Mouse (Mus musculus): ENCODE results near the gene Fam161a. TPM values are rescaled to one million over a fixed set of nuclear protein-coding genes. Genes with fewer than 3 reads are reported as not detected.
"Not testable (repeated sequence)": the region's sequence is repeated elsewhere in the genome, so short reads cannot be mapped to it uniquely, and the experiment has no call there.

Gene Fam161a
- polyA plus RNA-seq, 1 experiment from 2014 or later, result 5.8 TPM

GRCm38 (mm10) chr11:23020841-23021240 is 13.5 kb downstream of the Fam161a start:
- 94% methylated on average over 14 of the region's 14 CpGs for WGBS
- H3K27me3 ChIP-seq, result no peaks in the 10 kb centered on the region
- H3K4me3 ChIP-seq, result no peak overlapping the region
- no peaks in the 10 kb centered on the region for H3K36me3 ChIP-seq
- no peak overlapping the region for H3K9ac ChIP-seq
- no peak overlapping the region for H3K27ac ChIP-seq (replicated peaks)
- H3K9me3 ChIP-seq, result no peaks in the 10 kb centered on the region
- H3K4me1 ChIP-seq (replicated peaks), result no peaks in the 10 kb centered on the region
- no peak overlapping the region for H3K4me2 ChIP-seq
- no peak for ATAC-seq (ENCODE audit: low FRiP score, low read depth)

- H3K27me3 ChIP-seq, result no peaks in the 10 kb centered on the region
- H3K27ac ChIP-seq (replicated peaks), result no peak overlapping the region
- no peak overlapping the region for H3K9ac ChIP-seq
- no peak overlapping the region for H3K4me2 ChIP-seq
- WGBS, result 95% methylated on average over 2 of the region's 2 CpGs
- H3K4me3 ChIP-seq, result no peak overlapping the region
- no peaks in the 10 kb centered on the region for H3K36me3 ChIP-seq
- ATAC-seq (ENCODE audit: low FRiP score, low read depth), result no peak
- H3K9me3 ChIP-seq, result no peaks in the 10 kb centered on the region
- no peaks in the 10 kb centered on the region for H3K4me1 ChIP-seq (replicated peaks)
Measured at GRCm38 (mm10) chr11:23023155-23023554, 15.8 kb downstream of the Fam161a start.

GRCm38 (mm10) chr11:23024169-23024568 is 16.8 kb downstream of the Fam161a start:
- Histone ChIP-seq H3K4me1 (replicated peaks) (no peaks in the 10 kb centered on the region), H3K27me3 (no peaks in the 10 kb centered on the region), H3K27ac (replicated peaks) (no peak overlapping the region), H3K9ac (no peak overlapping the region), H3K4me2 (no peak overlapping the region), H3K9me3 (no peaks in the 10 kb centered on the region), H3K4me3 (no peak overlapping the region), H3K36me3 (no peaks in the 10 kb centered on the region)
- no peak for ATAC-seq (ENCODE audit: low FRiP score, low read depth)
- 84% methylated on average over 3 of the region's 3 CpGs for WGBS

- 69% methylated on average over 3 of the region's 3 CpGs for WGBS
- ATAC-seq (ENCODE audit: low FRiP score, low read depth), result no peak
Measured at GRCm38 (mm10) chr11:23028957-23029356, 21.6 kb downstream of the Fam161a start.

GRCm38 (mm10) chr11:23029399-23029798 is 22.1 kb downstream of the Fam161a start:
- H3K9me3 ChIP-seq, result no peaks in the 10 kb centered on the region
- H3K27me3 ChIP-seq, result no peaks in the 10 kb centered on the region
- no peak overlapping the region for H3K27ac ChIP-seq (replicated peaks)
- 85% methylated on average over 6 of the region's 6 CpGs for WGBS
- no peak for ATAC-seq (ENCODE audit: low FRiP score, low read depth)
- no peaks in the 10 kb centered on the region for H3K4me1 ChIP-seq (replicated peaks)
- H3K9ac ChIP-seq, result no peak overlapping the region
- H3K36me3 ChIP-seq, result no peaks in the 10 kb centered on the region
- no peak overlapping the region for H3K4me2 ChIP-seq
- H3K4me3 ChIP-seq, result no peak overlapping the region

More at GRCm38 (mm10) chr11:23028957-23029356, 21.6 kb downstream of the Fam161a start:
- H3K27ac ChIP-seq (replicated peaks), result no peak overlapping the region
- no peaks in the 10 kb centered on the region for H3K4me1 ChIP-seq (replicated peaks)
- H3K36me3 ChIP-seq, result no peaks in the 10 kb centered on the region
- no peak overlapping the region for H3K4me3 ChIP-seq
- H3K9me3 ChIP-seq, result no peaks in the 10 kb centered on the region
- H3K4me2 ChIP-seq, result no peak overlapping the region
- no peak overlapping the region for H3K9ac ChIP-seq
- H3K27me3 ChIP-seq, result no peaks in the 10 kb centered on the region

GRCm38 (mm10) chr11:23047252-23047651 is 39.9 kb downstream of the Fam161a start:
- Histone ChIP-seq H3K4me2 (no peak overlapping the region), H3K36me3 (no peaks in the 10 kb centered on the region), H3K9me3 (no peaks in the 10 kb centered on the region), H3K4me1 (replicated peaks) (no peaks in the 10 kb centered on the region), H3K27ac (replicated peaks) (no peak overlapping the region), H3K27me3 (no peaks in the 10 kb centered on the region), H3K9ac (no peak overlapping the region), H3K4me3 (no peak overlapping the region)
- 75% methylated on average over 5 of the region's 5 CpGs for WGBS
- no peak for ATAC-seq (ENCODE audit: low FRiP score, low read depth)

GRCm38 (mm10) chr11:23047663-23048582 is 40.6 kb downstream of the Fam161a start:
- Histone ChIP-seq H3K9ac (no peak overlapping the region), H3K4me2 (peak overlapping the region; percentile 30), H3K4me1 (replicated peaks) (no peaks in the 10 kb centered on the region), H3K27ac (replicated peaks) (no peak overlapping the region), H3K27me3 (no peaks in the 10 kb centered on the region), H3K36me3 (no peaks in the 10 kb centered on the region), H3K9me3 (no peaks in the 10 kb centered on the region), H3K4me3 (no peak overlapping the region)
- ATAC-seq (ENCODE audit: low FRiP score, low read depth), result no peak
- WGBS, result 55% methylated on average over 20 of the region's 20 CpGs

GRCm38 (mm10) chr11:23049642-23050041 is 42.3 kb downstream of the Fam161a start:
- ATAC-seq (ENCODE audit: low FRiP score, low read depth), result no peak
- Histone ChIP-seq H3K9ac (no peak overlapping the region), H3K4me3 (no peak overlapping the region)

GRCm38 (mm10) chr11:23052353-23052752 is 45.0 kb downstream of the Fam161a start:
- no peak for ATAC-seq (ENCODE audit: low FRiP score, low read depth)
- H3K27ac ChIP-seq (replicated peaks), result no peak overlapping the region
- H3K27me3 ChIP-seq, result no peaks in the 10 kb centered on the region
- H3K36me3 ChIP-seq, result no peaks in the 10 kb centered on the region
- WGBS, result 68% methylated on average over 4 of the region's 4 CpGs
- no peak overlapping the region for H3K4me3 ChIP-seq
- H3K9me3 ChIP-seq, result no peaks in the 10 kb centered on the region
- H3K4me1 ChIP-seq (replicated peaks), result no peaks in the 10 kb centered on the region
- no peak overlapping the region for H3K4me2 ChIP-seq
- H3K9ac ChIP-seq, result no peak overlapping the region

More at GRCm38 (mm10) chr11:23049642-23050041, 42.3 kb downstream of the Fam161a start:
- H3K27ac ChIP-seq (replicated peaks), result no peak overlapping the region
- no peaks in the 10 kb centered on the region for H3K36me3 ChIP-seq
- no peaks in the 10 kb centered on the region for H3K9me3 ChIP-seq
- H3K4me1 ChIP-seq (replicated peaks), result no peaks in the 10 kb centered on the region
- no peaks in the 10 kb centered on the region for H3K27me3 ChIP-seq
- no peak overlapping the region for H3K4me2 ChIP-seq

- Histone ChIP-seq H3K9me3 (no peaks in the 10 kb centered on the region), H3K4me1 (replicated peaks) (peaks cover 6% of the 10 kb centered on the region; the same call in 1 of the 2 replicates), H3K36me3 (no peaks in the 10 kb centered on the region), H3K9ac (no peak overlapping the region), H3K27ac (replicated peaks) (no peak overlapping the region), H3K27me3 (no peaks in the 10 kb centered on the region), H3K4me2 (no peak overlapping the region), H3K4me3 (no peak overlapping the region)
- WGBS, result 90% methylated on average over 6 of the region's 6 CpGs
- no peak for ATAC-seq (ENCODE audit: low FRiP score, low read depth)
Measured at GRCm38 (mm10) chr11:23063153-23063552, 55.8 kb downstream of the Fam161a start.

- ATAC-seq (ENCODE audit: low FRiP score, low read depth), result no peak
- Histone ChIP-seq H3K27ac (replicated peaks) (no peak overlapping the region), H3K4me1 (replicated peaks) (peaks cover 11% of the 10 kb centered on the region; the same call in 1 of the 2 replicates), H3K9ac (no peak overlapping the region), H3K27me3 (no peaks in the 10 kb centered on the region), H3K36me3 (no peaks in the 10 kb centered on the region), H3K9me3 (no peaks in the 10 kb centered on the region), H3K4me3 (no peak overlapping the region), H3K4me2 (no peak overlapping the region)
- 54% methylated on average over 3 of the region's 3 CpGs for WGBS
Measured at GRCm38 (mm10) chr11:23063857-23064256, 56.5 kb downstream of the Fam161a start.

GRCm38 (mm10) chr11:23064276-23064675 is 56.9 kb downstream of the Fam161a start:
- not testable (repeated sequence) for H3K9me3 ChIP-seq; ATAC-seq (ENCODE audit: low FRiP score, low read depth); H3K9ac ChIP-seq; H3K4me2 ChIP-seq; H3K27ac ChIP-seq (replicated peaks); H3K4me3 ChIP-seq; H3K27me3 ChIP-seq; H3K36me3 ChIP-seq
- peaks cover 11% of the 10 kb centered on the region; the same call in 1 of the 2 replicates for H3K4me1 ChIP-seq (replicated peaks)
- WGBS, result 49% methylated on average over 3 of the region's 3 CpGs

Data from hindbrain, embryonic 15.5 days (tissue).